Mouse (Mus musculus): ENCODE results near the gene Dock4.

DNA sequence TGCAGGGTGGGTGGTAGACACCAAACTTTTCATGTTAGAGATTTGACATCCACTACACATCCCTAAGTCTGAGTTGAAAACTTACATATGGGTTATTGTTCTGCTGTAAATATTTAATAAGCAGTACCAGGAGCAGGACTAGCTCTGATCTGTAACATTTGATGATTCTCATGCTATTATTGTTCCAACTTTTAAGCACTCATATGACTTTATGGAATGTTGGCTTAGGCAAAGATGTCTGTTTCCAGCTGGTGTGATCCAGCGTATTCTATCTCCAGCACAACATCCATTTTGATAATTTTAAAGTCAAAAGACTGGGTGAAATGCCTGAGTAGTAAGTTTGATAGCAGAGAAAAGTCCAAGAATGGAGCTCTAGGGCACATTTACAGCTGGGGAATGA is 261.4 kb downstream of the Dock4 start:
- TF ChIP-seq CTCF (IDR thresholded peaks at IDR 0.05; ENCODE audit: extremely low read depth, insufficient read depth, low read length) (no peak), POLR2A (IDR thresholded peaks at IDR 0.05; ENCODE audit: extremely low read depth, insufficient read depth, low read length) (no peak)

All from cortical plate, adult 2 months (tissue).